Mouse (Mus musculus) right cerebral cortex, postnatal 25 days (tissue): ENCODE results near the gene Syngr1.

Experiments
- DNase-seq: peaks from one replicate; pipeline ENCODE4 v3.0.0; 2022

Syngr1 gene

DNA sequence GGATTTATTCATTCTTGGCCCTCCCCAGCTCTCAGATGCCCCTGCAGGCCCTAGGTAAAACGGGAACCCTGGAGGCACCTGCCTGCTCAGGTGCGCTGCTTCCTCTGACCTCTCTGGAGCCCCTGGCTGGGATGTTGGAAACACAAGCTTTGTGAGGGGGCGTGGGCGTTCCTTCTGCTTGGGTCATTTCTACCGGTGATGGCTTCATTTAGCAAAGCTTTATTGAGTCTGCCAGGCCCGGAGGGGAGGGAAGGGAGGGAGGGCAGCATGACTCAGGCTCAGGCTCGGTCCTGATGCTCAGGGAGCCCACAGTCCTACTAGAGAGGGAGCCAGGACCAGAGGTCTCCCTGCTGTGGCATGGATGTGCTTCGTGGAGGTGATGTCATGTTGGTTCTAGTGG, 1.5 kb downstream of the Syngr1 start:
- peak; percentile 56 for DNase-seq

DNA sequence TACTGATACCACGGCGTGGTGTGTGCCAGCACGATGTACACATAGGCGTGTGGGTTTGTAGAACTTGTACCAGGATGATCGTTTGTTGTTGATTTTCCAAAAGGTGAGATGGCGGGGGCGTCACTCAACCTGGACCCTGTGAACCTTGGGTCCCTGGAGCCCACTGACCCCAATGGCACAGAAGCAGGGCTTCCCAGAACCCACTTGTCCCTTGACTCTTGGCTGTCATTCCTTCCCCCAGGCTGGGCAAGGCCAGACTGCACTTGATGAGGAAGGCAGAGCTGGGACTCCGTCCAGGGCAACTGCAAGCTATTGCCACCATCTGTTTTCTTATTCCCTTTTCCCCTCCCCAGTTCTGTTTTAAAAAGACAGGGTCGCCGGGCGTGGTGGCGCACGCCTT, 3.1 kb downstream of the Syngr1 start:
- no peak for DNase-seq

DNA sequence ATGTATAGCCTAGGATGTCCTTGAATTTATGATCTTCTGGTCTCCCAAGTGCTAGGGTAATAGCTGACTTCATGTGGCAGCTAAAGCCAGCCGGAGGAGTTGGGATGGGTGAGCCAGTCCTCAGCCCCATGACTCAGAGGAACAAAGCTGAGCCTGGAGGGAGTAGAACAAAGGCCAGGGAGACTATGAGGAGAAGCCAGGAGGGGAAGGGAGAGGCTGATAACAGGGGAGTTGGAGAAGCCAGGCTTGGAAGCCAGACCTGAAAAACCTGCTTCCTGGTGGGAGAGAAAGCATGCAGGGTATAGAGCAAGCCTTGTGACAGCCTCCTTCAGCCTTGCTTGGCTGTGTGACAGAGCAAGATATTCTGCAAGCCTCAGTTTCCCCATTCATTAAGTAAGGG, 4.5 kb downstream of the Syngr1 start:
- no peak for DNase-seq

DNA sequence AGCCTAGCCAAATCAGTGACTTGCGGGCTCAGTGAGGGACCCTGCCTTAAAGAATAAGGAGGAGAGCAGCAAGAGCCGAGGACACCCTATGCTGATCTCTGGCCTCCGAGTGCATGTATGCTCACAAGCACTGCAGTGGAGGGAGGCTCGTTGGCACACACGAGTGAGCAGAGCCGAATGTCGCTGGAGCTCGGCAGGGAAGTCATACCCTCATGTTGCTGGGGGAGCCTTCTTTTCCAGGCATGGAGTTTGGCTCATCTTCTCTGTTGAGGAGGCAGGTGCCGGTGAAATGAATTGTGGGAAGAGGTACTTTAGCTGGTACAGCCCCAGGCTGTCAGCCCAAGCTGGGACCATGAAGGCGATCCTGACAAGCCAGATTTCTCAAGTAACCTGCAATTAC, 5.3 kb downstream of the Syngr1 start:
- DNase-seq, result no peak

DNA sequence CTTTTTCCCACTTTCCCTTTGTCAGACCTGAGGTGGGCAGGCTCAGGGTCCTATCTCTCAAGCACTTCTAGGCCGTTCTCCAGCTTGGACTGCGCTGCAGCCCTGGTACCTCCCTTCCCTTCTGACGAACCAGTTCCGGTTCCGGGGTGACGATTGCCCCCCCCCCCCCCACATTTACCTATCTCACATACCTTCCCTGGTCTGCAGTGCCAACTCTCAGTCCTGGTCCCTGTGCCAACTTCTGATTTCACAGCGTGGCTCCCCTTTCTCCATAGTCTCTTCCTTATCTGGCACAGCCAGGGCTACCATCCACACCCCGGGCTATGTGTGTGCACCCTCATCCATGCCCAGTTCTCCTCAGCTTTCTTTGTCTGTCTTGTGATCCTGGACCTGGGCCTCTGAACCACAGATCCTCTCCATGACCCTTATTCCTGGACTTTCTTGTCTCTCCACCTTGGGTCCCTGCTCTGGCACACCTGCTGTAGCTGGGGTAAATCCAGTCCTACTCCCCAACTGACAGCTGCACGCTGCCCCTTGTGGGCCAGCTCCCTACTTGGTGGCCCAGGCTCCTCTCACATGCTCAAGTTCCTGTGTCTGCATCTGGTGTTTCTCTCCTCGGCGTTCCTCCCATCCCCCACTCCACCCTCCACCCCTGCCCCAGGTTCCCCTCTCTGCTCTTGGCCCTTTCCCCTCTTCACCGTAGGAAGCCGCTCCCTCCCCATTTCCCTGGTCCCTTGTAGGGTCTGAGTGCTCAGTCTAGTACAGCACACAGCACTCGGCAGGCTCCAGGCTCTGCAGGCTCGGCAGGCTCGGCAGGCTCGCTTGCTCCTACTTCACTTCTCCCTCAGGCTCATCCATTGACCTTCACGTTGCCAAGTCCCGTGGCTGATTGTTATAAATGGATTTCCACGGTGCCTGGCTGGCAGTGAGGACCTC, 6.1 kb downstream of the Syngr1 start:
- no peak for DNase-seq

DNA sequence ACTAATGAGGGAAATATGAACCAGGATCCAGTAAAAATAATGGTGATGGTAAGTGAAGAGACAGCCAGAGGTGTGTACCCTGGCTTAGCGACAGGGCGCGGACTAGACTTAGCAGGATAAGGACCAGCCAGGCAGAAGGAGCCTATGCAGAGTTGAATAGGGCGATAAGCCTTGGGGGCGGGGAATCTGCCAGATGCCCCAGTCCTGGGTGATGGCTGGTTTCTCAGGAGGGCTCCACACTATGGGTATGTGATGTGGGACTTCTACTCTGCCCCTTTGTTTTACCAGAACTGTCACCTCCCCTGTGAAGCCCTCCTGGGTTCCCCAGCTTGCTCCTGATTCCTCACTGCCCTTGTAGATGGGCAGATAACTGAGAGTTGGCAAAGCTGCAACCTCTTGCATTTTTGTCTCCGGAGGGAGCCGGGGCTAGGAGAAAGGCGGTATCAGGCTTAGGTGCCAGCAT, 6.9 kb downstream of the Syngr1 start:
- no peak for DNase-seq

DNA sequence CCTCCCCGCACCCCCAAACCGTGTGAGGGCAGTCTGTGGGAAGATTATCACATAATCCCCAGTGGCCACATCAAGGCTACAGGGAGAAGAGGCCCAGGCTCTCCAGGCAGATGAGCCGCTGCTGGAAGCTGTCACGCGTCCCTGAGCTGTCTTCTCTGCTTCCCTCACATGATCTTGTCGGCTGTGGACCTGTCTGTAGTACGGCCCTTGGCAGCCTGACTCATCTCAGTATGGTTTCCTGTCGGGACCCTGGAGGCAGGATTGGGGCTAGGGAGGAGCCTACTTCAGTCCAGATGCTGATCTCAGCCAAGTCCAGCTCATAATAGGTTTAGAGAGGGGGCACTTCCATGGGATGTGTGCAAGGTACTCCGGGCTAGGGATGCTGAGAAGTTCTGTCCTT, 7.7 kb downstream of the Syngr1 start:
- no peak for DNase-seq

DNA sequence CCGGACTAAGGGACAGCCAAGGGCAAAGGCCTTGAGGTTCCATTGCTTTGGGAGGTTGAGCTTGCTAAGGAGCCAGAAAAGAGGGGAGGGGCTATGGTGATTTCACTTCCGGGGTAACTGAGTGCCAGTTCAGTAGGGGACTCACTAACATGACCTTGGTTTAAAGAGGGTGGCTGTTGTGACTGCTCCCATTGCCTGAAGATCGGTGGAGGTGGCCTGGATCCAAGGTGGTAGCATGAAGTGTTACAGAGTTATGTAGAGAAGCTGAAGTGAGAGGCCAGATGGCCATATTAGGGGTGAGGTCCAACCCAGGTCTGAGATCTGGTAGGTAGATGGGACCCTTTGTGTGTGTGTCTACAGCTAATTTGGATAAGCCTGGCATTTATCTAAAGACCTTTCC, 8.3 kb downstream of the Syngr1 start:
- no peak for DNase-seq

DNA sequence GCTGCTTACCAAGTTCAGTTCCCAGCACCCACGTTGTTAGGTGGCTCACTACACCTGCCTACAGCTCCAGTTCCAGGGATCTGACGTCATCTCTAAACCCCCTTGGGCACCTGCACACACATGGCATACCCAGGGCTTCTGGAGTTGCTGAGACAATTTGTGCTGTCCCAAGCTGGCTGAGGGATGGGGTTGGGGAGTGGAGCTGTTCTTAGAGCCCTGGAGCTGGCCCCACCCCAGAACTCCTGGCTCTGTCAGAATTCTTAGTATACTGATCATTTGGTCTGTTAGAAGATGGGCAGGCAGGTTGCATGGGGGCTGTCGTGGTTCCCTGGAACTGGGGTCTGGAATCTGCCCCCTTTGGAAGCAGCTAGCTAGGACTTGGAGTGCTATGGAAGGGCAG, 9.1 kb downstream of the Syngr1 start:
- no peak for DNase-seq

DNA sequence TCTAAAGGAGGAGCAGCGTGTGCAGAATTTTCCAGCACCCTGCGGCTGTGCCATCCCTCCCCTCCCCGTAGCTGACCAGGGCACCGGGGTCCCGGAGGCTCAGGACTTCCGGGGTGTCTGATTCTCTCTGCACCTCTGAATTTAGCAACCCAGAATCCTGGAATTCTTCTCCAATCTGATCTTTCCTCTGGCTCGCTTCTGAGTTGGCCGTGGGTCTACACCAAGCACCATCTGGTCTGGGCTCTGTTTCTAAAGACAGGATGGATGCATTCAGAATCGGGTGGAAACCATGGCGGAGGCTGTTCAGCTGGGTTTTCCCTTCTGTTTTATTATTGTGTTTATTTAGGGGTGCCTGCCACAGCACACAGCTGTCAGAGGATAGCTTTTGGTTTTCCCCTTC, 9.7 kb downstream of the Syngr1 start:
- DNase-seq, result peak; percentile 56

DNA sequence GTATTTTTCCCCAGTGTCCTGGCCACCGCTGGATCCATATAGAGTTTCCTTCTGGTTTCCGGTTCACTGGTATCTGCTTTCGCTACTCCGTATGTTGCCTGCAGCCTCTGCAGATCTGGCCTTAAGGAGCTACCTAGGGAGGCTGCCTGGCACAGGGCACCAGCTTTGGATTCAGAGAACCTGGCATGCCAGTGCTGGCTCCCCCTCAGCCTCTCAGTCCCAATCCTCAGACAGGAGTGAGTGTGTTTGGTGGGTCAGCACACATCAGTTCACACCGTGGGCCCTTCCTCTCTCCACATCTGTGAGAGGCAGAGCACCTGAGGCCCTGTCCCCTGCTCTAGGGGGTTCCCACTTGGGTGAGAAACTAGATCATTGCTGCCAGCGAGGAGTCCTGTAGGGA, 10.4 kb downstream of the Syngr1 start:
- DNase-seq, result no peak

DNA sequence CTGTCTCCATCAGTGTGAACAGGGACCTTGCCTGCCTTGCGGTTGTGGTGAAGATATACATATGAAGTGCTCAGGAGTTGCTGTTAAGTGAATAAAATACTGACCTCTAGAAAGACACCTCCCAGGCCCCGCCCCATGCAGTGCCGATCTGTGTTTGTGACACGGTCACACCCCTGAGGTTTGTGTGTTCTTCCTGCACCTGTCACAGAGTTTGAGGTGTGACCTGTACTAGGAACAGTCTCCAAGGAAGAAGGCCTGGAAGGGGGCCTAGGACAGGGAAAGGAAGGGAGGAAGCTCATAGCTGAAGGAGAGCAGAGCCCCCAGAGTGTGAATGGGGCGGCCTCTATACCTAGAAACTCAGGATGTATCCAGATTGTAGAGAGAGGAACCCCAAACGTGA, 11.4 kb downstream of the Syngr1 start:
- no peak for DNase-seq

DNA sequence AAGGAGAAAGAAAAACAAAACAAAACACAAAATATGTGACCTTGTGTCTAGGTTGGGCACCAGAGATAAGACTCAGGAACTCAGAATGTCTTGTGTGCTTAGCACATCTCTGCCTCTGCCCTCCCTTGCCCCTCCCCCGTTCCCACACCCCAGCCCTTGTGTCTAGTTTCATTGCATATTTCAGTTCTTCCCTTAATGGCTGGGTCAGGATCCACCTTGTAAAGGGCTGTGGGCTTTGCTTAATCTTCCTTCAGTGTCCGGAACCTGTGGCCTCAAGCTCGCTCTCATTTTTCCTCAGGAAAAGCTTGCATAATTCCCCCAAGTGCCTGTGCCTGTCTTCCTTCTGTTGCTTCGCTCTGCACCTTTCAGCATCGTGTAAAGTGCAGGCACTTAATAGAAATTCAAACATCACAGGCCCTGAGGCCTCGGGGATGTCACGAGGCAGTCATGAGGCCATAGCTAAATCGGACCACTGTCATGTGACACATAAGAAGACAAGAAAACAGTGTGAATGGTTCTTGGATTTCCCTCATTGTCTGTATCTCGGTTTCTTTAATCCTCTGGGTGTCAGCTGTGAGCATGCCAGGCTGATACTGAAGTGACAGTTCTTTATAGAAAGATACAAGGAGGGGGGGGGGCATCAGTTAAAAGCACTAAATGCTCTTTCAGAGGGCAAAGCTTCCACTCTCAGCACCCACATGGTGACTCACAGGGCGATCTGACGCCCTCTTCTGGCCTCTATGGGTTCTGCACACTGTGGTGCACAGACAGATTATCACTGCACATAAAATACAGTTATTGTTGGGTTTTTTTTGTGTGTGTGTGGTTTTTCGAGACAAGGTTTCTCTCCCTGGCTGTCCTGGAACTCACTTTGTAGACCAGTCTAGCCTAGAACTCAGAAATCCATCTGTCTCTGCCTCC, 14.6 kb downstream of the Syngr1 start:
- DNase-seq, result no peak

DNA sequence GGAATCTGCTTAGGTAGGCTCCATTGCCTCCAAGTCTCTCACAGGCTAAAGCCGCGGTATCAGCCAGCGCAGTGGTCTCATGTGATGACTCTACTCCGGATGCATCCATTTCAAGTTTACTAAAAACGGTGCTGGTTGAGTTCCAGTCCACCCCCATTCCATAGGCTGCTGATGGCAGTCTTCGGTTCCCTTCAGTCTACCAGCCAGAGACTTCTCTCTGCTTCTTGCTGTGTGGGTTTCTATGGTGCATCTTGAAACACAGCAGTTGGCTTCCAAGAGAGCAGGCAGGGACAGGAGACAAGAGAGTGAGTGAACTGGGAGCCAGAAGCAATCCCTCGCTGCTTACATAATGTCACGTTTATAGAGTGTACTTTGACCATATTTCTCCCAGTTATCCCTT, 16.0 kb downstream of the Syngr1 start:
- DNase-seq, result no peak

DNA sequence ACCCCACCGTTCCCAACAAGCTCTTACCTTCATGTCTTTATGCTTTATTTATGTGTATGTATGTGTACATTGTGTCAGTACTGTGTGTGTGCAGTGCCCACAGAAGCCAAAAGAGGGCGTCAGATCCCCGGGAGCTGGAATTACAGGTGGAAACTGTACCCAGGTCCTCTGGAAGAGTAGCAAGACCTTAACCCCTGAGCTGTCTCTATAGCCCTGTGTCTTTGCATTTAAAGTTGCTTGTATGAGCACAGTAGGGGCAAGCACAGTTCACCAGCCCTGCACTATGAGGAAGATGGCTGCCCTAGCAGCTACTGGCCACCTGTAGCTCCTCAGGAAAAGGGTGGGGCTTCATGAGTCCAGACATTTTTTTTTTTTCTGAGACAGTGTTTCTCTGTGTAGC, 16.4 kb downstream of the Syngr1 start:
- DNase-seq, result no peak

DNA sequence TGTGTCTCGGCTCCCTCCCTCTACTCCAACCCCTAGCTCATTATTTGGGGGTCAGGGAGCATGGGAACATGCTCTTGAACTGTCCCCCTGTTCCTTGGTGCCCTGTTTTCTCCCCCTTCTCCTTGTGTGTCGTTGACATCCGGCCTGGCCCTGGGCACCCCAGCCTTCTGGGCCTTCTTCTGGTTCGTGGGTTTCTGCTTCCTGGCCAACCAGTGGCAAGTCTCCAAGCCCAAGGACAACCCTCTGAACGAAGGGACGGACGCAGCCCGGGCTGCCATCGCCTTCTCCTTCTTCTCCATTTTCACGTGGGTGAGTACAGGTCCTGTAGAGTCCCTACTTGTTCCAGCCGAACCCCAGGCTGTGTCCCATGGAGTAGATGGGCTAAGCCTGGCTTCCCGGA, 20.3 kb downstream of the Syngr1 start:
- DNase-seq, result no peak

DNA sequence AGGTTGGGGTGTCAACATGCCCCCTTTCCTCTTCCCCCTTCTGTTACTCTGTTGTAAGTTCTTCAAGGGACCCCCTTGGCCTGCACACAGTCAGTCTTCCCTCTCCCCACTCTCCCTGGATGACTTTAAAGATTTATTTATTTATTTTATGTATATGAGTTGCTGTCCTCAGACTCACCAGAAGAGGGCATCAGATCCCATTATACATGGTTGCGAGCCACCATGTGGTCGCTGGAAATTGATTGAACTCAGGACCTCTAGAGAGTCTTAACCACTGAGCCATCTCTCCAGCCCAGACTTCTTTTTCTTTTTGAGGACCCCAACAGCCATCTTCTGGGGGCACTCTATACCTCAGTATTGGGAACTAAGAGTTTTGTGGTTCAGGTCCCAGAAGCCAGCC, 21.4 kb downstream of the Syngr1 start:
- no peak for DNase-seq

DNA sequence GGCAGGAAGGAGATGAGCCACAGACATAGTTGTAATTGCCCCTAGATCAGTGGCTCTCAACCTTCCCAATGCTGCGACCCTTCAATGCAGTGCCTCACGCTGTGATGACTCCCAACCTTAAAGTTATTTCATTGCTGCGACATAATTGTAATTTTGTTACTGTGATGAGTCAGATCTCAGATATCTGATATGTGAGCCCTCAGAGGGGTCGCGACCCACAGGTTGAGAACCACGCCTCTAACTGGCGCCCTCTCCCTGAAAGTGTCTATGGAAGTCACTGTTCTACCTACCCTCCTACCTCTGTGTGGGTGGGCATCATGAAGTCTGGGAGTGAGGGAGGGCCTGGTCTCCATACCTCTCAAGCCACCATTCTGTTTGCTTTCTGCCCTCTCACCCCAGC, 23.3 kb downstream of the Syngr1 start:
- DNase-seq, result no peak

DNA sequence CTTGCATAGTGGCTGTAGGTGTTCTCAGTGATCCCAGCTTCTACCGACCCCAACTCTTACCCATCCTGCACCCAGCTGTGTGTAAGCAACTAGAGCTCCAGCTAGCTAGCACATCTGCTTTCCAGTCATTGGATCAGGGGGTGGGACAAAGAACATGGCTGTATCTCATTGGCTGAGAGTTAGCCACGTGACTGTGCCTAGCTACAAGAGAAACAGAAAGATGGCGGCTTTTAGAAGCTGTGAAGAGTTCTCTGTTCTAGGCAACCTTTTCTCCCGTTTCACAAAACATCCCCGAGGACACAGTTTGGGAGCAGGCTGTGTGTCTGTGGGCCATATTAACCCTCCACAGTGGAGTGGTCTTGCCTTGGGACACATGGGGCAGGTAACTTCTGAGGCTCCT, 24.1 kb downstream of the Syngr1 start:
- DNase-seq, result no peak

DNA sequence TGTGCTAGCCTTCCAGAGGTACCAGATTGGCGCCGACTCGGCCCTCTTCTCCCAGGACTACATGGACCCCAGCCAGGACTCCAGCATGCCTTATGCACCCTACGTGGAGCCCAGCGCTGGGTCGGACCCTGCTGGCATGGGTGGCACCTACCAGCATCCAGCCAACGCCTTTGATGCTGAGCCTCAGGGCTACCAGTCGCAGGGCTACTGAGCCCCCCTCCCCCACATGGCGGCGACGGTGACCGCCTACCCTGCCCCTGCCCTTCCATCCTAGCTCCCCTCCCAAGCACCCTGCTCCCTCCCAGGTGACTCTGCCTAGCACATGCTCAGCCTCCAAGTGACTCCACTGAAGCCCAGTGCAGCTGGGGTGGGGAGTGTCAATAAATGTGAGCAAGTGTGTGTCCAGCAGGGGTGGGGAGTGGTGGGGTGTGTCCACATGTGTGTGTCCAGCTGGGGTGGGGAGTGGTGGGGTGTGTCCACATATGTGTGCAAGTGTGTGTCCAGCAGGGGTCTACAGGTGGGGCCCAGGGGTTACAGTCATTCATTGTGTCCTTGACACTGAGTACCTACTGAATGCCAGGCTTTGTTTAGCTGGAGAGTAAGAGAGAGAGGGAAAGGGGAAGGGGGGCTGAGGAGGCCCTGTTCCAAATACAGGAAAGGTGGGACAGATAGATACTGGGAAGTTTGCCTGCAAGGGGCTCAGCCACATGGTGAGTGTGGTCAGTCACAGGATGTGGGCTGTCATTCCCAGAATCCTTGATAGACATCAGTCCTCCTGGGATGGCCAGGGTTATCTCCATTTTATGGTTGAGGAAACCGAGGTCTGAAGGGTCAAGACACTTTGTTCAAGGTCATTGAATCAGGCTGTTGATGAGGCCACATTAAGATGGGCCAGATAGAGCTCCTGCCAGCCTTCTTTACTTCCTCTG, 25.0 kb downstream of the Syngr1 start:
- no peak for DNase-seq

DNA sequence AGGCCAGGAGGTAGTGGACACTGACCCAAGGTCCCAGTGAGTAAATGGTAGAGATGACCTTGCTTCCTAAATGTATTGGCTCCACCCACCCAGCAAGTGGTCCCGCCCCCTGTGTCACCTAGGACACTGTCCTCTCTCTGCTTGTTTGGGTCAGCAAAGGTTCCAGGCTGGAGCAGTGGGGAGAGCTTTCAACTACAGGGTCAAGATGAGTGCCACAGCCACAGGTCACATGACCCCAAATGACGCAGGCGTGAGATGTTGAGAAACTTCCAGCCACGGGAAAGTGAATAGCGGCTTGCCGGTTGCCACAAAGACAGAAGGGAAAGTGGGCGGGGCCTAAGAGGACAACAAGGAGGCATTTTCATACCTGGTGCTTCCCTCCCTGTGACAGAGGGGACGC, 26.0 kb downstream of the Syngr1 start:
- DNase-seq, result no peak

DNA sequence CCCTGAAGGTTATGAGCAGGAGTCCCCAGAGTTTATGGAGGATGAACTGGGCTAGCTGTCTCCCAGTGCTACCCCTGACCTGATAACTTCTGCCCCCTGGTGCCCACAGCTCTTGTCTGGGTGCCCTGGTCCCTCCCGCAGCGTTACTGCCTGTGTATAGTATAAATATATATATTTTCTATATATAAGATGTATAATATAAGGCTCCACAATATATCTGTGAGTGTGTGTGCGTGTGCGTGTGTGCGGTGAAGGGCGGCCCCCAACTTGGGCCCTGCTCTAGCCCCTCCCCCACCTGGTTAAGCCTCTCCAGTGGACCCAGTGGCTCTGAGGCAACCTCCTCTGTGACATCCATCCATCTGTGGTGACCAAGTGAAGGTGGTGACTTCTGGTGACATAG, 27.9 kb downstream of the Syngr1 start:
- no peak for DNase-seq
